9 mouse cellular contexts compared by ENCODE assay signal in genomic region chr5:72984091-72984490, GRCm38 (mm10). TPM values are rescaled to one million over a fixed set of nuclear protein-coding genes. Genes with fewer than 3 reads are reported as not detected.
DNase-seq lines count a peak whose midpoint lies in the region; TF ChIP-seq lines count a peak whose summit lies in the region.
"Had no signal": no experiment of that assay in that cellular context is flagged by ENCODE, and none has a peak within 500 bp of the region (broad histone marks: within the 10 kb centered on the region; RNA-seq: fewer than 3 reads in every experiment).

No protein-coding gene starts in this region.

- no peaks in the 10 kb centered on the region for H3K4me1 ChIP-seq in cerebellum, adult 2 months (ENCODE audit: control insufficient read depth, insufficient read depth, low read length)
- H3K4me1 ChIP-seq in ES-E14 (ENCODE audit: control insufficient read depth in 2 of 2, insufficient read depth in 2 of 2, low read length in 2 of 2, poor library complexity in 1 of 2), result no peaks in the 10 kb centered on the region

- in situ Hi-C loops in ES-E14 (cut with MboI; ENCODE audit: low sequenced_read_pairs in 2 of 2, unreplicated experiment in 2 of 2), result loop anchor here (10.0 to 25.0 kb wide), 2 partner anchors 401 to 403 kb away; no protein-coding TSS in a partner anchor

- H3K9me3 ChIP-seq in ES-E14 (ENCODE audit: control insufficient read depth, insufficient read depth, low read depth, low read length), result no peaks in the 10 kb centered on the region

- H3K27ac ChIP-seq in cerebellum, adult 2 months (ENCODE audit: insufficient read depth, low read length), result no peak overlapping the region
- H3K27ac ChIP-seq in layer of hippocampus, adult 2 months, result no peak overlapping the region
- no peak overlapping the region for H3K27ac ChIP-seq in ES-E14 (ENCODE audit: insufficient read depth, low read depth, low read length, poor library complexity, severe bottlenecking)

- DNase-seq in cerebellum, adult 2 months, result peak in 1 of 2 experiments; percentile 35
- DNase-seq in cerebellum, adult 11-12 months, result no peak
- peak; percentile 45 to 56 for DNase-seq in layer of hippocampus, adult 2 months (ENCODE audit: low spot score in 2 of 2)
- no peak for DNase-seq in layer of hippocampus, postnatal 25 days (ENCODE audit: extremely low spot score in 1 of 2, low spot score in 1 of 2)
- DNase-seq in ES-E14 (ENCODE audit: low read depth, low spot score), result no peak
- peak; percentile 81 for DNase-seq in embryo, embryonic 11 days
- DNase-seq in mesoderm, embryonic 11.5 days (ENCODE audit: low read depth, low spot score), result peak; percentile 65
- no peak for DNase-seq in right cerebral cortex, adult 18-20 months

- TF ChIP-seq POLR2A in cerebellum, adult 2 months (IDR thresholded peaks at IDR 0.05; ENCODE audit: borderline replicate concordance, insufficient read depth, low read length), result no peak

- TF ChIP-seq CTCF in cerebellum, adult 2 months (IDR thresholded peaks at IDR 0.05; ENCODE audit: borderline replicate concordance, insufficient read depth, low read depth, low read length), result peak; percentile 52; the same call in 1 of the 2 replicates
- TF ChIP-seq CTCF in layer of hippocampus, adult 2 months (conservative IDR thresholded peaks at IDR 0.05), result peak; percentile 97

- peaks cover 2% of the 10 kb centered on the region; the same call in 1 of the 2 replicates for H3K36me3 ChIP-seq in ES-E14 (ENCODE audit: control insufficient read depth, insufficient read depth, low read length, poor library complexity, severe bottlenecking)

- H3K27me3 ChIP-seq in cerebellum, adult 2 months (ENCODE audit: control insufficient read depth, insufficient read depth, low read length), result no peaks in the 10 kb centered on the region

- H3K4me3 ChIP-seq in cerebellum, adult 2 months (replicated peaks; ENCODE audit: insufficient read depth, low read depth, low read length), result no peak overlapping the region
- no peak overlapping the region for H3K4me3 ChIP-seq in layer of hippocampus, adult 2 months
- no peak overlapping the region for H3K4me3 ChIP-seq in ES-E14 (ENCODE audit: insufficient read depth in 1 of 2, low read depth in 1 of 2, low read length in 2 of 2, poor library complexity in 1 of 2, severe bottlenecking in 1 of 2)

- no peak overlapping the region for H3K9ac ChIP-seq in ES-E14 (ENCODE audit: insufficient read depth, low read depth, low read length, poor library complexity, severe bottlenecking)

- WGBS in cerebellum, adult 2 months, result 8% methylated on average over 2 of the region's 2 CpGs

TF ChIP-seq in ES-E14, 5 proteins besides CTCF, POLR2A, EP300 and RAD21:
- peak; percentile 77 for TF ChIP-seq ZNF384 (IDR thresholded peaks at IDR 0.05; ENCODE audit: low read depth, low read length)
- no peak for TF ChIP-seq MAFK (IDR thresholded peaks at IDR 0.05; ENCODE audit: insufficient read depth, low read depth, low read length)
- TF ChIP-seq CHD2 (IDR thresholded peaks at IDR 0.05; ENCODE audit: low read depth, low read length), result no peak
- peak; percentile 74 for TF ChIP-seq ZC3H11A (IDR thresholded peaks at IDR 0.05; ENCODE audit: borderline replicate concordance, low read depth, low read length)
- no peak for TF ChIP-seq HCFC1 (IDR thresholded peaks at IDR 0.05; ENCODE audit: borderline replicate concordance, insufficient read depth, low read length)

RNA-seq across cellular contexts. Expression of gene Gm10135, which starts 9.6 kb away (rescaled TPM):
- not detected in 2 replicates for polyA plus RNA-seq in cerebellum, adult 2 months (2012; rRNA removed)
- not detected for total RNA-seq in layer of hippocampus, adult 2 months (2021)
- total RNA-seq in layer of hippocampus, postnatal 25 days (2021), result not detected
- not detected in 2 replicates for total RNA-seq in ES-E14 (2012; rRNA removed)
- total RNA-seq: heart, postnatal 14 days had no signal

RNA-seq across cellular contexts. Expression of gene Slc10a4, which starts 22.6 kb away (rescaled TPM):
- polyA plus RNA-seq in cerebellum, adult 2 months (2012; rRNA removed), result 7.6 and 10.9 TPM in 2 replicates
- under 1 TPM; 0.23 to 0.86 TPM for total RNA-seq in layer of hippocampus, adult 2 months (2021)
- total RNA-seq in layer of hippocampus, postnatal 25 days (2021), result 1 to 10 TPM; 1.0 to 1.7 TPM
- total RNA-seq in ES-E14 (2012; rRNA removed), result 0.45 and 0.53 TPM in 2 replicates
- total RNA-seq: heart, postnatal 14 days had no signal

Comparison
In these comparisons a context has a peak if more than half of its experiments do, and no peak if none do; other contexts are left out.
1. DNase-seq: peak in layer of hippocampus, adult 2 months (2 of 2), embryo, embryonic 11 days (single experiment) and mesoderm, embryonic 11.5 days (single experiment); none in cerebellum, adult 11-12 months (single experiment), layer of hippocampus, postnatal 25 days (0 of 2), ES-E14 (single experiment) and right cerebral cortex, adult 18-20 months (single experiment).